Mouse (Mus musculus) forebrain, embryonic 10.5 days (tissue): ENCODE measurements around the gene Bax. TPM values are rescaled to one million over a fixed set of nuclear protein-coding genes. Genes with fewer than 3 reads are reported as not detected.
"Not testable (repeated sequence)": the region's sequence is repeated elsewhere in the genome, so short reads cannot be mapped to it uniquely, and the experiment has no call there.

Experiments
- DNase-seq: peaks from one replicate; pipeline ENCODE4 v3.0.0-alpha.2; 2017; ENCODE audit warnings: low spot score; ENCODE audit errors: extremely low spot score
- H3K27ac ChIP-seq: fragments of 300-500 bp; sonication (generic); 2 replicates; pipeline ENCODE4 v1.5.1; 2016; ENCODE audit warnings: mild to moderate bottlenecking
- H3K27me3 ChIP-seq: fragments of 300-500 bp; sonication (generic); 2 replicates; pipeline ENCODE4 v1.6.1; 2016; ENCODE audit warnings: mild to moderate bottlenecking; ENCODE audit not compliant: poor library complexity, severe bottlenecking
- H3K36me3 ChIP-seq: fragments of 300-500 bp; sonication (generic); replicated peaks from 2 replicates; pipeline ENCODE4 v1.6.1; 2016; ENCODE audit warnings: mild to moderate bottlenecking, moderate library complexity
- H3K4me1 ChIP-seq: fragments of 300-500 bp; sonication (generic); 2 replicates; pipeline ENCODE4 v1.6.1; 2016
- H3K4me3 ChIP-seq: fragments of 300-500 bp; sonication (generic); 2 replicates; pipeline ENCODE4 v1.5.1; 2016; ENCODE audit warnings: mild to moderate bottlenecking, moderate library complexity
- H3K9me3 ChIP-seq: fragments of 300-500 bp; sonication (generic); 2 replicates; pipeline ENCODE4 v1.6.1; 2016; ENCODE audit warnings: mild to moderate bottlenecking, moderate library complexity
- WGBS: fragments of 180-500 bp; shearing (Covaris S2); methylation state at CpG from one replicate; pipeline ENCODE4 v1.1.7; 2016; 5-methylcytosine and 5-hydroxymethylcytosine counted together
- polyA plus RNA-seq: library from polyadenylated mRNA; unstranded; fragments of >200 nt; fragmentation: Nextera tagmentation; extraction: Ambion mirVana; gene quantifications from 2 replicates; pipeline ENCODE4 v1.2.1, GENCODE M21; 2016

Gene Bax
- polyA plus RNA-seq, 1 experiment from 2014 or later = 254 TPM

- H3K4me1 ChIP-seq = peaks cover 41% of the 10 kb centered on the region
- H3K4me3 ChIP-seq = no peak overlapping the region; the same call in 1 of the 2 replicates
- WGBS = 51% methylated on average over 9 of the region's 9 CpGs
- 0 out of 2 replicates have a peak overlapping the region, but pooled peaks have one; percentile 3 for H3K27ac ChIP-seq
- no peak for DNase-seq
- H3K36me3 ChIP-seq = peaks cover 42% of the 10 kb centered on the region
- H3K9me3 ChIP-seq = no peaks in the 10 kb centered on the region
- H3K27me3 ChIP-seq = peaks cover 5% of the 10 kb centered on the region; the same call in 1 of the 2 replicates
Observed at GRCm38 (mm10) chr7:45490822-45491221, 24.1 kb upstream of the Bax start.

- Histone ChIP-seq H3K36me3 (peaks cover 33% of the 10 kb centered on the region), H3K4me3 (no peak overlapping the region), H3K27ac (0 out of 2 replicates have a peak overlapping the region, but pooled peaks have one; percentile 90), H3K9me3 (no peaks in the 10 kb centered on the region), H3K27me3 (peaks cover 5% of the 10 kb centered on the region; the same call in 1 of the 2 replicates), H3K4me1 (peaks cover 41% of the 10 kb centered on the region)
- DNase-seq = no peak
- 86% methylated on average over 7 of the region's 7 CpGs for WGBS
Observed at GRCm38 (mm10) chr7:45489578-45489977, 22.9 kb upstream of the Bax start.

- Histone ChIP-seq H3K9me3 (no peaks in the 10 kb centered on the region), H3K4me3 (peak within 1 kb of the TSS; percentile 61), H3K36me3 (peaks cover 23% of the 10 kb centered on the region), H3K27me3 (peaks cover 5% of the 10 kb centered on the region; the same call in 1 of the 2 replicates), H3K27ac (peak within 1 kb of the TSS; percentile 90), H3K4me1 (peaks cover 41% of the 10 kb centered on the region)
- WGBS = 7% methylated on average over 38 of the region's 38 CpGs
- peak; percentile 63 for DNase-seq
Observed at GRCm38 (mm10) chr7:45488293-45489204, 21.9 kb upstream of the Bax start, which contains the start of gene Dhdh. TSS of gene Dhdh (minus strand) at chr7:45488805.

- peaks cover 41% of the 10 kb centered on the region for H3K4me1 ChIP-seq
- peaks cover 16% of the 10 kb centered on the region for H3K36me3 ChIP-seq
- peak overlapping the region; percentile 90 for H3K27ac ChIP-seq
- peak overlapping the region; percentile 61 for H3K4me3 ChIP-seq
- peak; percentile 25 for DNase-seq
- 18% methylated on average over 11 of the region's 11 CpGs for WGBS
- peaks cover 5% of the 10 kb centered on the region; the same call in 1 of the 2 replicates for H3K27me3 ChIP-seq
- no peaks in the 10 kb centered on the region for H3K9me3 ChIP-seq
Observed at GRCm38 (mm10) chr7:45487861-45488292, 21.2 kb upstream of the Bax start.

GRCm38 (mm10) chr7:45486761-45487415 lies 20.2 kb upstream of the Bax start, which contains the start of gene Gm45808:
TSS of gene Gm45808 (minus strand) at chr7:45486811.
- H3K4me3 ChIP-seq = peak within 1 kb of the TSS; percentile 61
- 89% methylated on average over 12 of the region's 12 CpGs for WGBS
- H3K36me3 ChIP-seq = peaks cover 7% of the 10 kb centered on the region; the same call in 1 of the 2 replicates
- H3K9me3 ChIP-seq = no peaks in the 10 kb centered on the region
- H3K27ac ChIP-seq = peak within 1 kb of the TSS; percentile 90
- DNase-seq = no peak
- H3K27me3 ChIP-seq = peaks cover 5% of the 10 kb centered on the region; the same call in 1 of the 2 replicates
- peaks cover 41% of the 10 kb centered on the region for H3K4me1 ChIP-seq

GRCm38 (mm10) chr7:45486158-45486557 lies 19.5 kb upstream of the Bax start:
- WGBS = 82% methylated on average over 7 of the region's 7 CpGs
- Histone ChIP-seq H3K9me3 (no peaks in the 10 kb centered on the region), H3K36me3 (peaks cover 7% of the 10 kb centered on the region; the same call in 1 of the 2 replicates), H3K27ac (no peak overlapping the region), H3K4me3 (no peak overlapping the region), H3K4me1 (peaks cover 39% of the 10 kb centered on the region), H3K27me3 (peaks cover 5% of the 10 kb centered on the region; the same call in 1 of the 2 replicates)
- no peak for DNase-seq

- DNase-seq, H3K27me3 ChIP-seq, H3K9me3 ChIP-seq, H3K4me3 ChIP-seq, H3K36me3 ChIP-seq, H3K27ac ChIP-seq: not testable (repeated sequence)
- peaks cover 27% of the 10 kb centered on the region for H3K4me1 ChIP-seq
- WGBS = 98% methylated on average over 5 of the region's 5 CpGs
Observed at GRCm38 (mm10) chr7:45484985-45485384, 18.3 kb upstream of the Bax start.

GRCm38 (mm10) chr7:45482166-45482565 lies 15.5 kb upstream of the Bax start:
- Histone ChIP-seq H3K4me3 (no peak overlapping the region), H3K4me1 (no peaks in the 10 kb centered on the region), H3K36me3 (peaks cover 15% of the 10 kb centered on the region), H3K27ac (no peak overlapping the region), H3K9me3 (no peaks in the 10 kb centered on the region), H3K27me3 (no peaks in the 10 kb centered on the region)
- WGBS = 83% methylated on average over 1 of the region's 1 CpGs
- DNase-seq = no peak

- H3K4me3 ChIP-seq = no peak within 1 kb of the TSS
- DNase-seq = no peak
- no peaks in the 10 kb centered on the region for H3K9me3 ChIP-seq
- 56% methylated on average over 15 of the region's 15 CpGs for WGBS
- no peaks in the 10 kb centered on the region for H3K27me3 ChIP-seq
- H3K4me1 ChIP-seq = no peaks in the 10 kb centered on the region
- no peak within 1 kb of the TSS for H3K27ac ChIP-seq
- peaks cover 13% of the 10 kb centered on the region for H3K36me3 ChIP-seq
Observed at GRCm38 (mm10) chr7:45481374-45481927, 14.8 kb upstream of the Bax start, which contains the start of gene Tulp2. TSS of gene Tulp2 (plus strand) at chr7:45481877.

GRCm38 (mm10) chr7:45480310-45480709 lies 13.6 kb upstream of the Bax start:
- H3K36me3 ChIP-seq = peaks cover 11% of the 10 kb centered on the region
- not testable (repeated sequence) for DNase-seq, H3K27me3 ChIP-seq, H3K4me3 ChIP-seq, H3K4me1 ChIP-seq, H3K9me3 ChIP-seq, H3K27ac ChIP-seq
- WGBS = 93% methylated on average over 4 of the region's 4 CpGs

GRCm38 (mm10) chr7:45478774-45479173 lies 12.1 kb upstream of the Bax start:
- no peaks in the 10 kb centered on the region for H3K4me1 ChIP-seq
- DNase-seq = no peak
- WGBS = 97% methylated on average over 7 of the region's 7 CpGs
- no peaks in the 10 kb centered on the region for H3K27me3 ChIP-seq
- H3K4me3 ChIP-seq = no peak overlapping the region
- H3K36me3 ChIP-seq = peaks cover 11% of the 10 kb centered on the region
- H3K27ac ChIP-seq = no peak overlapping the region
- no peaks in the 10 kb centered on the region for H3K9me3 ChIP-seq

GRCm38 (mm10) chr7:45477003-45477402 lies 10.3 kb upstream of the Bax start:
- no peaks in the 10 kb centered on the region for H3K27me3 ChIP-seq
- no peak overlapping the region for H3K27ac ChIP-seq
- no peaks in the 10 kb centered on the region for H3K9me3 ChIP-seq
- H3K36me3 ChIP-seq = peaks cover 11% of the 10 kb centered on the region
- 20% methylated on average over 3 of the region's 3 CpGs for WGBS
- DNase-seq = no peak
- no peak overlapping the region for H3K4me3 ChIP-seq
- H3K4me1 ChIP-seq = no peaks in the 10 kb centered on the region
